Mouse (Mus musculus): ENCODE results near the gene Cxcr2. TPM values are rescaled to one million over a fixed set of nuclear protein-coding genes. Genes with fewer than 3 reads are reported as not detected.

Gene Cxcr2
- not detected for polyA plus RNA-seq (2015; fragmentation: Illumina TruSeq; extraction: RNeasy Lipid Tissue Mini Kit (QIAGEN cat#74804); ENCODE audit: insufficient read depth, low read depth, low replicate concordance)

GRCm38 (mm10) chr1:74153461-74154184, at the start of gene Cxcr2:
Cxcr2 (plus strand) TSS chr1:74153989.

GRCm38 (mm10) chr1:74124021-74124981, 29.5 kb upstream of the Cxcr2 start, which contains the start of gene Tns1:
Tns1 (minus strand) TSS chr1:74124449.

DNA sequence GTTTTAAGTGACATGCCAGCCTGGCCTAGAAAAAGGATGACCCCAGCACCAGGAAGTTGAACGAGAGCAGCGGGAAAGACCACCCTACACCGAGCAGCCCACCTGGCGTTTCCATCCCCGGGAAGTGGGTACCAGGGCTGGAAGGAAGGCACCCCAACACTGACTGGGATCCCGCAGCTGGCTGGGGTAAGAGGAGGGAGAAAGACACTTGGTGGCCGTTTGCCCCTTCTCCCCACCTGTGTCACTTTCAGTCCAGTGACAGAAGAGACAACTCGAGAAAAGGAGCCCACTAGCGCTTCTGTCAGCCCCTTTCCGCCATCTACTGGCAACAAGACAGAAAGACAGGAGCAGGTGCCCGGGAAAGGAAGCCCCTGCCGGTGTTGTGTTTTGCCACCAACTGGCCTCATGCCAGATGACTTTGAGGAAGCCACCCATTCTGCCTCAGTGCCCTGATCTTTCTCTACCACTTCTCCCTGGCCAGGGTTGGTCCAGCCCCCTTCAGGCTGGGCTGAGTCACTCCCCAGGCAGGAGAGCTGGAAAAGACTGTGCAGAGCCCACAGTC, 28.7 kb upstream of the Cxcr2 start, which contains the start of gene Rufy4:
Rufy4 (plus strand) TSS at position 551 of the 562 bp plus-strand sequence.

GRCm38 (mm10) chr1:74194445-74194844, 40.7 kb downstream of the Cxcr2 start, which contains the start of gene Cxcr1:
Cxcr1 (minus strand) TSS chr1:74194631.

Other genes starting within 250 kb of the Cxcr2 start
- gene Tns1, start 29.5 kb upstream of the Cxcr2 start, polyA plus RNA-seq (2015; fragmentation: Illumina TruSeq; extraction: RNeasy Lipid Tissue Mini Kit (QIAGEN cat#74804); ENCODE audit: insufficient read depth, low read depth, low replicate concordance), result 30.5 TPM
- 1.9 TPM for gene Rufy4, start 28.4 kb upstream of the Cxcr2 start, polyA plus RNA-seq (2015; fragmentation: Illumina TruSeq; extraction: RNeasy Lipid Tissue Mini Kit (QIAGEN cat#74804); ENCODE audit: insufficient read depth, low read depth, low replicate concordance)
- gene Cxcr1, start 40.6 kb downstream of the Cxcr2 start, polyA plus RNA-seq (2015; fragmentation: Illumina TruSeq; extraction: RNeasy Lipid Tissue Mini Kit (QIAGEN cat#74804); ENCODE audit: insufficient read depth, low read depth, low replicate concordance), result not detected
- 46.6 TPM for gene Arpc2, start 82.1 kb downstream of the Cxcr2 start, polyA plus RNA-seq (2015; fragmentation: Illumina TruSeq; extraction: RNeasy Lipid Tissue Mini Kit (QIAGEN cat#74804); ENCODE audit: insufficient read depth, low read depth, low replicate concordance)
- not detected for gene Gpbar1, start 124.6 kb downstream of the Cxcr2 start, polyA plus RNA-seq (2015; fragmentation: Illumina TruSeq; extraction: RNeasy Lipid Tissue Mini Kit (QIAGEN cat#74804); ENCODE audit: insufficient read depth, low read depth, low replicate concordance)
- 30.0 TPM for gene Aamp, start 130.7 kb downstream of the Cxcr2 start, polyA plus RNA-seq (2015; fragmentation: Illumina TruSeq; extraction: RNeasy Lipid Tissue Mini Kit (QIAGEN cat#74804); ENCODE audit: insufficient read depth, low read depth, low replicate concordance)
- 19.8 TPM for gene Pnkd, start 130.9 kb downstream of the Cxcr2 start, polyA plus RNA-seq (2015; fragmentation: Illumina TruSeq; extraction: RNeasy Lipid Tissue Mini Kit (QIAGEN cat#74804); ENCODE audit: insufficient read depth, low read depth, low replicate concordance)
- gene Tmbim1, start 151.6 kb downstream of the Cxcr2 start, polyA plus RNA-seq (2015; fragmentation: Illumina TruSeq; extraction: RNeasy Lipid Tissue Mini Kit (QIAGEN cat#74804); ENCODE audit: insufficient read depth, low read depth, low replicate concordance), result 20.6 TPM
- gene Catip, start 208.1 kb downstream of the Cxcr2 start, polyA plus RNA-seq (2015; fragmentation: Illumina TruSeq; extraction: RNeasy Lipid Tissue Mini Kit (QIAGEN cat#74804); ENCODE audit: insufficient read depth, low read depth, low replicate concordance), result not detected
- gene Slc11a1, start 221.2 kb downstream of the Cxcr2 start, polyA plus RNA-seq (2015; fragmentation: Illumina TruSeq; extraction: RNeasy Lipid Tissue Mini Kit (QIAGEN cat#74804); ENCODE audit: insufficient read depth, low read depth, low replicate concordance), result 7.4 TPM
- gene Ctdsp1, start 237.5 kb downstream of the Cxcr2 start, polyA plus RNA-seq (2015; fragmentation: Illumina TruSeq; extraction: RNeasy Lipid Tissue Mini Kit (QIAGEN cat#74804); ENCODE audit: insufficient read depth, low read depth, low replicate concordance), result 23.8 TPM

Measured in pancreas, adult 10 weeks (tissue).